Mouse (Mus musculus) heart, postnatal 14 days (tissue): Measurements from ENCODE around the gene Mbd3l1. TPM values are rescaled to one million over a fixed set of nuclear protein-coding genes. Genes with fewer than 3 reads are reported as not detected.
A peak's percentile ranks its signal among the peaks of the same experiment; 100 is the strongest.

Source experiments
- DNase-seq, 2 experiments: peaks; one replicate each; pipeline ENCODE4 v3.0.0; 2021 to 2022
- intact Hi-C: fragments of 180-260 bp; cut with DNase I; formaldehyde crosslinking; loops from one replicate; pipeline ENCODE4 v1.15.1; 2025
- long read RNA-seq, 2 experiments: library from polyadenylated mRNA; stranded (forward); transcript quantifications; one replicate each; pipeline ENCODE4 v2.0.0; 2021
- microRNA-seq, 2 experiments: library from miRNA; unstranded; fragments of <30 nt; microRNA quantifications; one replicate each; pipeline ENCODE4 v1.2.0; 2021 to 2022
- total RNA-seq, 2 experiments: library from RNA; stranded (reverse); gene quantifications; 2 replicates each; pipeline ENCODE4 v1.2.3; 2021

Gene Mbd3l1
- not detected for total RNA-seq
- long read RNA-seq, experiment 1: 0 reads
- long read RNA-seq, experiment 2: 0 reads

- intact Hi-C loops: no loop called here
- no peak for DNase-seq
Measured at GRCm38 (mm10) chr9:18478168-18478567, at the start of gene Mbd3l1, which contains the start of gene Zfp558. Gene Mbd3l1, plus strand, starts transcription at chr9:18478359. Gene Zfp558, minus strand, starts transcription at chr9:18478268.

- DNase-seq: no peak
- intact Hi-C loops: no loop called here
Measured at GRCm38 (mm10) chr9:18430354-18430753, 47.8 kb upstream of the Mbd3l1 start, which contains the start of gene Mbd3l2. Gene Mbd3l2, plus strand, starts transcription at chr9:18430654.

GRCm38 (mm10) chr9:18431687-18432086 lies 46.5 kb upstream of the Mbd3l1 start:
- peak; percentile 6 to 13 for DNase-seq
- intact Hi-C loops: no loop called here

- no peak for DNase-seq
- intact Hi-C loops: no loop called here
Measured at GRCm38 (mm10) chr9:18456520-18456919, 21.6 kb upstream of the Mbd3l1 start.

DNA sequence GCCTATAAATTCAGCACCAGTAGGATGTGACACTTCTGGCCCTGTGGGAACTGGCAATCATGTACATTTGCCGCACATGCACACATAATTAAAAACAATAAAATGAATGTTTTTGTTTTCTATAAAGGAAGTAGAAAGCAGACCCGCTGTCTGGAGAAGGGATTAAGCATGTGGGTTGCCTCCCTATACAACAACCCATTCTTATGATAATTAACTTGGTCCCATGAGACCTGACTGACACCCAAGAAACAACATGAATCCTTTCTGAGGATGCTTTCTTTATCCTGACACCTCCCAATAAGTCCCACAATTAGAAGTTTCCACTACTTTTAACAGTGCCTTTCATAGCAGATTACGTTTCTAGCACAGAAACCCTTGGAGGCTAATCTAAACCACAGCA lies 10.8 kb upstream of the Mbd3l1 start:
- no peak for DNase-seq
- intact Hi-C loops: no loop called here

DNA sequence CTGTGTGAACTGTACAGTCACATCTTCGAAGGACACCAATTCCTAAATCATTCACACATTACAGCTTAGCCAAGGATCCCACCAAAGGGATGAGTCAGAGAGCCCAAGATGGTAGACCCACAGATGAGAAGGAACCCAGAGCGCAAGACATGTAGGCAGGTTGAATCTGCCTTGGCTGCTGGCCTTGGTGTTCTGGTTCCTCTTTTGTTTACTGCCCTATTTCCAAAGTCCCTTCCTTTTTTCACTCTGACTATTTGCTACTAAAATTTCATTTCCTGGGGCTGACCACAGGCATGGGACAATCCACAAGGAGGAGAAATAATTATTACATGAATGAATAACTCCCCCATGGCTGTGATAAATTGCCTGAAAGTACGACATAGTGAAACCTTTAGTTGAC lies 10.2 kb upstream of the Mbd3l1 start:
- DNase-seq: no peak
- intact Hi-C loops: no loop called here

DNA sequence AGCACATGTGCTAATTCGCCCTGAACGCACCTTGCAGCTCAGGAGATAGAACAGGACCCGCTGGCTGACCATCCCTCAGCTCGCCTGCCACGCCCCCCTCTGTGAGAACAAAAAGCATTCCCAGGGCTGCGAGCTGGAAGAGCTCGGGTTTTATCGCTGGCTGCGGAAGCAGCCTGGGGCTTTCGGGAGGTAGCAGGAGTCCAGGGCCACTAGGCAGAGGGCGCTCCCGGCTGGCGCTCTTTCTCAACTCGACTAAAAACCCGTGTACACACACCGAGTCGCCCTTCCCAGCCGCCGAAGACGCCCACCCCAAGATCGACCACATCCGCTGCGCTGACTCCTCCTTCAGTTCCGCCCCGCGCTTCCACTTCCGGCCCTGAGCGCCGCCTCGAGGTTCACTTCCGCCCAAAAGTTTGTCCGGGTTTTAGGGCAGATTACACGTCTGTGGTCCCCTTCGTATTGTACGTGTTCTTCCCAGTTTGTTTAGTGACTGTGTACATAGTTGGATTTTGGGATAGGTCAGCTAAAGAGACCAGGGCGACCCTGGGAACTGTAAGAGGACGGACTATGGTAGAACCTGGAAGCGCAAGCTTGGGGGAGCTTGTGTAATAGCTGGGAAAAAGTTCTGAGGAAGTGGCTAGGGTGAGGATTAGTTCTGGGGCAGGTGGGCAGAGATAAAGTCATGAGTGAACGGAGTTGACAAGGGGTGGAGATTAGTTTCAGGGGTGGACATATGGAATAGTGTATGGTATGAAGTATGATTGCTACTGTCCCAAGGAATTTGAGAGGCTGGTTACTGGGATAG lies 4.6 kb upstream of the Mbd3l1 start:
- intact Hi-C loops: loop anchor here (5.0 kb wide), 1 partner anchor 181 kb away; the partner anchor contains the start of gene Chordc1
- DNase-seq: peak; percentile 71 to 77

GRCm38 (mm10) chr9:18508098-18508497 lies 29.9 kb downstream of the Mbd3l1 start:
- intact Hi-C loops: no loop called here
- no peak for DNase-seq

Small RNA genes within 50 kb of the gene (microRNA-seq; reads per million reads assigned to microRNA genes)
- 0 reads per million in 2 experiments for gene Gm22854

Other genes with a start within 250 kb of the Mbd3l1 start
- gene Chordc1, start 186.2 kb upstream of the Mbd3l1 start, total RNA-seq: 10 to 100 TPM; 42.5 to 56.5 TPM
- 10 to 100 TPM; 14.9 to 15.3 TPM for gene Naalad2, start 75.4 kb upstream of the Mbd3l1 start, total RNA-seq
- not detected for gene Ubtfl1, start 73.9 kb upstream of the Mbd3l1 start, total RNA-seq
- not detected for gene Mbd3l2, start 47.7 kb upstream of the Mbd3l1 start, total RNA-seq
- gene Zfp558, start 91 bp upstream of the Mbd3l1 start, total RNA-seq: 1 to 10 TPM; 1.3 to 1.5 TPM
- gene Muc16, start 196.2 kb downstream of the Mbd3l1 start, total RNA-seq: 10 to 100 TPM in 1 of 2 experiments, 1 to 10 TPM in 1; 9.2 to 11.9 TPM